In genomic region chr7:38167724-38168141, GRCm38 (mm10) we compare ENCODE assay signal across 8 mouse cellular contexts. TPM values are rescaled to one million over a fixed set of nuclear protein-coding genes. Genes with fewer than 3 reads are reported as not detected.
DNase-seq lines count a peak whose midpoint lies in the region; ATAC-seq lines count a peak whose summit lies in the region.

No protein-coding gene starts in this region.

- H3K9me3 ChIP-seq in hindbrain, embryonic 10.5 days = no peaks in the 10 kb centered on the region; the same call in 1 of the 2 replicates
- H3K9me3 ChIP-seq in hindbrain, embryonic 13.5 days = no peaks in the 10 kb centered on the region
- no peaks in the 10 kb centered on the region for H3K9me3 ChIP-seq in embryonic facial prominence, embryonic 15.5 days (replicated peaks)
- no peaks in the 10 kb centered on the region for H3K9me3 ChIP-seq in stomach, embryonic 15.5 days

- H3K36me3 ChIP-seq in hindbrain, embryonic 10.5 days = no peaks in the 10 kb centered on the region
- H3K36me3 ChIP-seq in hindbrain, embryonic 13.5 days = no peaks in the 10 kb centered on the region
- no peaks in the 10 kb centered on the region for H3K36me3 ChIP-seq in embryonic facial prominence, embryonic 15.5 days
- no peaks in the 10 kb centered on the region for H3K36me3 ChIP-seq in stomach, embryonic 15.5 days

- intact Hi-C loops in left cerebral cortex, postnatal 14 days (cut with DNase I) = no loop called here

- peaks cover 5% of the 10 kb centered on the region; the same call in 1 of the 2 replicates for H3K4me1 ChIP-seq in hindbrain, embryonic 10.5 days (replicated peaks)
- H3K4me1 ChIP-seq in hindbrain, embryonic 13.5 days (replicated peaks) = peaks cover 6% of the 10 kb centered on the region
- peaks cover 12% of the 10 kb centered on the region for H3K4me1 ChIP-seq in embryonic facial prominence, embryonic 15.5 days
- H3K4me1 ChIP-seq in stomach, embryonic 15.5 days = peaks cover 8% of the 10 kb centered on the region

- WGBS in hindbrain, embryonic 10.5 days = 17% methylated on average over 11 of the region's 11 CpGs
- WGBS in hindbrain, embryonic 13.5 days = 21% methylated on average over 11 of the region's 11 CpGs
- WGBS in embryonic facial prominence, embryonic 15.5 days = 16% methylated on average over 11 of the region's 11 CpGs
- WGBS in stomach, embryonic 15.5 days = 19% methylated on average over 11 of the region's 11 CpGs

- no peak overlapping the region for H3K27ac ChIP-seq in hindbrain, embryonic 10.5 days
- no peak overlapping the region for H3K27ac ChIP-seq in hindbrain, embryonic 13.5 days
- H3K27ac ChIP-seq in embryonic facial prominence, embryonic 15.5 days (replicated peaks) = no peak overlapping the region
- H3K27ac ChIP-seq in stomach, embryonic 15.5 days = no peak overlapping the region

- H3K4me2 ChIP-seq in hindbrain, embryonic 13.5 days = no peak overlapping the region; the same call in 1 of the 2 replicates
- peak overlapping the region; percentile 39; the same call in 1 of the 2 replicates for H3K4me2 ChIP-seq in embryonic facial prominence, embryonic 15.5 days (replicated peaks)
- peak overlapping the region; percentile 53 for H3K4me2 ChIP-seq in stomach, embryonic 15.5 days

- H3K27me3 ChIP-seq in hindbrain, embryonic 10.5 days (ENCODE audit: insufficient read depth, poor library complexity, severe bottlenecking) = no peaks in the 10 kb centered on the region
- no peaks in the 10 kb centered on the region for H3K27me3 ChIP-seq in hindbrain, embryonic 13.5 days
- no peaks in the 10 kb centered on the region for H3K27me3 ChIP-seq in embryonic facial prominence, embryonic 15.5 days
- no peaks in the 10 kb centered on the region for H3K27me3 ChIP-seq in stomach, embryonic 15.5 days (replicated peaks)

- H3K9ac ChIP-seq in hindbrain, embryonic 13.5 days = no peak overlapping the region
- H3K9ac ChIP-seq in embryonic facial prominence, embryonic 15.5 days = no peak overlapping the region
- H3K9ac ChIP-seq in stomach, embryonic 15.5 days = no peak overlapping the region

- ATAC-seq in hindbrain, embryonic 13.5 days (ENCODE audit: low FRiP score) = no peak
- ATAC-seq in embryonic facial prominence, embryonic 15.5 days (ENCODE audit: insufficient number of reproducible peaks, low FRiP score, low TSS enrichment, low read depth) = no peak
- ATAC-seq in hematopoietic stem cell, adult 5-6 weeks (replicated peaks in 1 of 2; ENCODE audit: insufficient read depth in 1 of 2, low FRiP score in 2 of 2, low TSS enrichment in 1 of 2, low read depth in 1 of 2, poor library complexity in 2 of 2, severe bottlenecking in 2 of 2) = peak; percentile 48 to 64
- ATAC-seq in megakaryocyte progenitor cell, adult 5-6 weeks (replicated peaks; ENCODE audit: poor library complexity) = peak; percentile 76
- ATAC-seq in stomach, embryonic 15.5 days (ENCODE audit: insufficient read depth, low FRiP score, low read depth) = no peak

- DNase-seq in hindbrain, embryonic 10.5 days (ENCODE audit: low spot score) = peak; percentile 57
- DNase-seq in adrenal gland, adult 8-10 months = peak; percentile 31
- peak; percentile 80 to 88 for DNase-seq in left cerebral cortex, postnatal 14 days (ENCODE audit: low spot score in 2 of 2)

- H3K4me3 ChIP-seq in hindbrain, embryonic 10.5 days = no peak overlapping the region; the same call in 1 of the 2 replicates
- H3K4me3 ChIP-seq in hindbrain, embryonic 13.5 days = no peak overlapping the region
- H3K4me3 ChIP-seq in embryonic facial prominence, embryonic 15.5 days (replicated peaks) = no peak overlapping the region
- peak overlapping the region; percentile 16; the same call in 1 of the 2 replicates for H3K4me3 ChIP-seq in stomach, embryonic 15.5 days (replicated peaks)

RNA-seq across cellular contexts. Expression of gene 1600014C10Rik, which starts 15.3 kb away (rescaled TPM):
- 15.1 and 15.2 TPM in 2 replicates for polyA plus RNA-seq in hindbrain, embryonic 10.5 days (2016; fragmentation: Nextera tagmentation; extraction: Ambion mirVana)
- polyA plus RNA-seq in hindbrain, embryonic 13.5 days (2015; fragmentation: Nextera tagmentation; extraction: Ambion mirVana) = 26.1 and 27.5 TPM in 2 replicates
- 10 to 100 TPM; 33.8 to 64.0 (median 45.6) TPM for total RNA-seq in adrenal gland, adult 8-10 months (2022)
- 18.4 and 19.6 TPM in 2 replicates for polyA plus RNA-seq in embryonic facial prominence, embryonic 15.5 days (2015; fragmentation: Nextera tagmentation; extraction: Ambion mirVana)
- total RNA-seq in hematopoietic stem cell, adult 5-6 weeks (2017) = 17.9 and 20.1 TPM in 2 replicates
- 10 to 100 TPM; 17.7 to 18.8 TPM for total RNA-seq in left cerebral cortex, postnatal 14 days (2021)
- 18.8 and 19.5 TPM in 2 replicates for total RNA-seq in megakaryocyte progenitor cell, adult 5-6 weeks (2015)
- total RNA-seq in megakaryocyte progenitor cell, adult 5-6 weeks (2017) = 22.7 and 29.4 TPM in 2 replicates
- polyA plus RNA-seq in stomach, embryonic 15.5 days (2015; fragmentation: Nextera tagmentation; extraction: Ambion mirVana) = 13.6 and 14.9 TPM in 2 replicates

Comparison
In these comparisons a context has a peak if more than half of its experiments do, and no peak if none do; other contexts are left out.
1. DNase-seq: peak in every context shown above with its lines; median percentile 84 in left cerebral cortex, postnatal 14 days; 57 in hindbrain, embryonic 10.5 days; 31 in adrenal gland, adult 8-10 months.
2. ATAC-seq: peak in hematopoietic stem cell, adult 5-6 weeks (2 of 2) and megakaryocyte progenitor cell, adult 5-6 weeks (single experiment); none in hindbrain, embryonic 13.5 days (single experiment), embryonic facial prominence, embryonic 15.5 days (single experiment) and stomach, embryonic 15.5 days (single experiment).